Mouse (Mus musculus): ENCODE data around the gene Fabp3.
A peak's percentile ranks its signal among the peaks of the same experiment; 100 is the strongest.

Fabp3 gene

GRCm38 (mm10) chr4:130308231-130309081, at the start of gene Fabp3, which contains the start of gene Gm10570:
Gene Fabp3 (plus strand): TSS chr4:130308595.
Gene Gm10570 (minus strand): TSS chr4:130308674.
- DNase-seq (ENCODE audit: low spot score) = no peak

- DNase-seq (ENCODE audit: low spot score) = no peak
Observed at GRCm38 (mm10) chr4:130260406-130260805, 48.0 kb upstream of the Fabp3 start.

DNA sequence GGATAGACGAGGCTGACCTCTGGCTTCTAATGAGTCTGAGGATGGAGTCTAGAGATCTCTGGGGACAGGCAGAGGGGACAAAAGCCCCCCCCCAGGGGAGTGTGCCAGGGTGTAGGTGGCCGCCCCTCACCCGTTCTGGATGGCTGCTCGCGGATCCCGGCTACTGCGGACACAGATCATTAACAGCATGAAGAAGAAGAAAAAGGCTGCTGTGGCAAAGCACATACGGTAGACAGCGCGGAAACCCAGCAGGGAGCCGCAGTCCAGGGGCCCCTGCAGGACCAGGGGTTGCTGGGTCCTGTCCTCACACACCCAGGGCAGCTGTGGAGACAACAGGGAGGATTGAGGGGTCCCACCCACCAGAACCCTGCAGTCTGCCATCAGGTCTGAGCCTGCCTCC, 44.3 kb upstream of the Fabp3 start:
- no peak for DNase-seq (ENCODE audit: low spot score)

GRCm38 (mm10) chr4:130264698-130265349, 43.6 kb upstream of the Fabp3 start:
- DNase-seq (ENCODE audit: low spot score) = peak; percentile 70

DNA sequence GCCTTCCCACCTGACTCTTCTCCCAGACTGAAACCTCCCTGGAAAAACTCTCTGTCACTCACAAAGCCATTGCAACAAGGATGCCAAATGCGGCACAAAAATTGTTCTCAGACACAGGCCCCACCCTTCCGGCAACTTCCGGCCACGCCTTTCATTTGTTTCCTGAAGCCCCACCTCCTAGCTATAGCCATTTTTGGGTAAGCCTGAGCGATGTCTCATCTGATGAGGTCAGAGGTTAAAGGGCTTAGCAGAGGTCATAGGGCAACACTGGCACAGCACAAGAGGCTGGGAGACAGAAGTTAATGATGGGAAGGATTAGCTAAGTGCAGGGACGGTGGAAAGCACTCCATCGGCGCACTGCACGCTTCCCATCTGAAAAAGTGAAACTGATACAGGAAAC, 41.8 kb upstream of the Fabp3 start:
- DNase-seq (ENCODE audit: low spot score) = no peak

DNA sequence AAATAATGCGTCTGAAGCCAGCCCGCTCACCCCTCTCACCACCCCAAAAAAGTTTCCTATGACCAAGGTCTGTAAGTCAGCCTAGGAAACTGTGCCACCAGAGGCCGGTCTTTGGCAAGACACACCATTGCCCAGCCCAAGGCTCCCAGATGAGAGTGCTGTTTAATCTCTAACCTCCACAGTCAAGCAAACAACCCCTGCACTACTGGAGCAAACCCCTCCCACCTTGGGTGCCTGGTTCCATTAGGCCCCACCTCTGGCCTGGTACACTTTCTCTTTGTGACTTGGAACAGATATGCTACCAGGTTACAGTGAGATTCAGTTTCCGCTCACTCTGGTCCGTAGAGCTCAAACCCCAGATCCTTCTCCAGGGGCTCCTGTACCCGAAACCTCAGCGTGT, 41.3 kb upstream of the Fabp3 start:
- DNase-seq (ENCODE audit: low spot score) = no peak

DNA sequence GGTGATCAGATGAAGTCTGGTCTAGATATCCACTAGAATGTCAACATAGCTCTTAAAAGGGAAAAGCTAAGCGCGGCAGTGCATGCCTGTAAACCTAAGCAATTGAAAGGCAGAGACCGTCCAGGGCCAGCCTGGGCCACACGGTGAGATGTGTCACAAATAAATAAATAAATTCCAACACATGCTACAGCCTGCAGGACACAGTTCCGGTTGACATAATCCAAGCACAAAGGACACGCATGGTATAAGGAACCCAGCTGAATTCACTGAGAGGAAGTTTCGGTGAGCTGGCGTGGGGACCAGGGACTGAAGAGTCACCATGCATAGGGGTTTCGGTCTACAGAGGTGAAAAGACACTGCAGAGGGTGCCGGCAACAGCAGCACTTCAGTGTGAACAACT, 39.7 kb upstream of the Fabp3 start:
- no peak for DNase-seq (ENCODE audit: low spot score)

DNA sequence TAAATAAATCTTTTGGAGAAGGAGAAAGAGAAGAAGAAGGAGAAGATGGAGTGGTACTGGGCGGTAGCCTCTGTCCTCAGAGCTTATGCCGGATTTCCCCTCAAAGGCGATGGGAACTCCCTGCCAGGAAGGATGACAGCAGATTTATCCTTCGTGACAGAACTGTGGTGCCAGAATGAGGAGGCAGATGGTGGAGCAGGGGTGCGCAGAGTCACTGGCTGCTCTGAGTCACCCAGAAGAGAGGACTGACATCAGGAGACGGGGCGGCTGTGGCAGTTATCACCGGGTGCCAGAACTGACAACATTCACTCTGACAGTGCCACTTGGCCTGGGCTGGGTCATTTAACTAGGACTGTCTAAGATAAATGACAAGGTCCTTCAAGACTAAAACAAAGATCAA, 38.3 kb upstream of the Fabp3 start:
- DNase-seq (ENCODE audit: low spot score) = no peak

- DNase-seq (ENCODE audit: low spot score) = no peak
Observed at GRCm38 (mm10) chr4:130270611-130271347, 37.6 kb upstream of the Fabp3 start.

- DNase-seq (ENCODE audit: low spot score) = no peak
Observed at GRCm38 (mm10) chr4:130273698-130274345, 34.6 kb upstream of the Fabp3 start.

DNA sequence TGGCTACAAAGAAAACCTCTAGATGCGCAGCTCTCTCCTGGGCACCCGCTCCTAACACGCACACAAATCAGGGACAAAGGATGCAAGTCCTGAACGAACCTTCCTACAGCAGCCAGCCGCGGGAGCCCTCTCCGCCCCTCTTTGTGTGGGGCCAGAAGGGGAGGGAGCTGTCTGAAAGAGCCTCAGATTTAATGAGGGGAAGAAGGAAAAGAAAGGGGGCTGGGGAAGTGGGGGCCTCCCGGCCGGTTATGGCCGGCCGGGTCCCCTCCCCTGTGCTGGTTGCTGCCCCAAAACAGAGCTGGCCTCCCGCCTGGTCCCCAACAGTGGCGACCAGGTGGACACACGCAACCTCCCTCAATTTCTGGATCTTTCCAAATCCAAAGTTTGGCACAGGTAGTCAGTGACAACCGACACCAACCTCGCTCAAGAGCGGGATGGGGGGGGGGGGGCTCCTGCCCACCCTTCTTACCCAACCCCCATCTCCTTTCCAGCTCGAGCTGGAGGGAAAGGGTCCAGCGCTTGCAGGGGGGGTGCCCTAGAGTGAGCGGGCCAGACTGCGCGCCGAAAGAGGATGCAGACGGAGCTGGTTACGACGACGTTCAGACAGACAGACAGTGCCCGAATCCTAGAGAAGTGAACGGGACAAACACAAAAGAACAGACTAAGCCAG, 33.9 kb upstream of the Fabp3 start:
- DNase-seq (ENCODE audit: low spot score) = no peak

DNA sequence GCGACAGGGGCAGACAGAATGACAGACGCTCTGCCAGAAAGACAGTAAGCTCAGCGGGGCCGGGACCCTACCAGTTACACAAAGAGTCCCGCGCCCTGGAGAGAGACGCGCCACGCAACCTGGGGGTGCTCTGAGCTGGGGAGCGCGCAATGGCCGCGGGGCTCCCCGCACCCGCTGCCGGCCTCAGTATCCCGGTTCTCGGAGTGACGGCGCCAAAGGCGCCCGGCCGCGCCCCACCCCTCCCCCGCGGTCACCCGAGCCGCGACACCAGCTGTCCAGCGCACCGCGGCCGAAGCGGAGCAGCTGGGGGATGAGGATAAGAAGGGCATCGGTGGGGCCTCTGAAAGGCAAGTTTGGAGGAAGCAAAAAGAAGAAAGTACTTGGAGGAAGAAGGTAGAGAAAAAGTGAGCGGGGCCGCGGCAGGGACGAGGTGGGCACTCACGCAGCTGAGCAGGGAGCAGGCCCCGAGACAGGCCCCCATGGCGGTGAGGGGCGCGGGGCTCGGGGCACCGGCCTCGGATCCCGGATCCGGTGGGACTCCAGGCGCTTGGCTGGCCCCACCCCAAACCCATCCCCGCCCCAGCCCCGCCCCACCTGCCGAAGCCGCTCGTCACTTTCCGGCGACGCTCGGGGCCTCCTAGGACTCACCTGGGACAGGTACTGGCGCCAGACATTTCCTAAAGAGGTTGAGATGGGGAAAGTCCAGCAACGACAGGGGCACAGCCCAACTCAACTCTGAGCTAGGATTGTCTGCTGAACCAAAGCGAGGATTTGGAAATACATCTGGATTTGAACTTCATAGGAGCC, 33.2 kb upstream of the Fabp3 start:
- DNase-seq (ENCODE audit: low spot score) = no peak

GRCm38 (mm10) chr4:130275823-130276105, 32.6 kb upstream of the Fabp3 start:
- no peak for DNase-seq (ENCODE audit: low spot score)

DNA sequence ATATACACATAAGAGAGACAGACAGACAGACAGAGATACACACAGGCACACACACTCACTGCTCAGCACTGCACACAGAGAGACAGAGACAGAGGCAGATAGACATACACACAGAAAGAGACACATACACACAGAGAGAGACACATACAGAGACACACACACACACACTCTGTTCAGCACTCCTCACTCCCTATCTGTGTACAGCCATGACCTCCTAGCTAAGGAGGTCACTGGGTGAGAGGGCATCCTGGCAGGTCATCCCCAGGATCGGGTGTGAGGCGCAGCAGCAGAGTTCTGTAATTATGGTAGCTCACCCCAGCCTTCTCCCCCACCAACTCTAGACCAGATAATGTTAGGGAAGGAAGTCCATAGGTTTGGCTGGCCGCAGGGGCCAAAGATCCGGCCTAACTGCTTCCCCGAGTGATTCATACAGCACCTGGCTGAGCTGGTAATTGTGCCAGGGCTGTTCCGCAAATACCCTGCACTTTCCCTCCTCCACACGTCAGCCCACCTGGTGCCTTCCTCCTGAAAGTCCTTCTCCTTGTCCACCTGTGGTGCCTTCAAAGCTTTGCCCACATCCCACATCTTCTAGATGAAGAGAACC, 31.7 kb upstream of the Fabp3 start:
- no peak for DNase-seq (ENCODE audit: low spot score)

DNA sequence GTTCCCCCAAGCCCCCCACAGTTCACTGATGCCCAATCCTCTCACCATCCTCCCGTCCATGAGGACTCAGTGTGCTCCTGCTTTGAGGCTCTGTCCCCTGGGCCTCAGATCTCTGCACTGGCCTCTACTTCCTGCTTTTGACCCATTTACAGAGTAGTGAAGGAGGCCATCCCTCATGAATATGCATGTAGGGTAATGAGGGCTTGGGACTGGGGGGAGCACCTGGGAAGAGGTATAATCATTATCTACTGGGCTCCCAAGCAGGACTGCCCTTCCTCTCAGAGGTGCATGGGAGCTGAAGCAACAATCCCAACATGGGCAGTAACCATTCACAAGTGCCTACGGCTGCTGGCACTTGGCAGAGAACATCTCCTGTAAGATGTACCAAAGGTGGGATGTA, 29.3 kb upstream of the Fabp3 start, which contains the start of gene Serinc2:
Gene Serinc2, minus strand, starts transcription at position 101 of the 400 bp plus-strand sequence.
- no peak for DNase-seq (ENCODE audit: low spot score)

- DNase-seq (ENCODE audit: low spot score) = no peak
Observed at GRCm38 (mm10) chr4:130282856-130283255, 25.5 kb upstream of the Fabp3 start.

- no peak for DNase-seq (ENCODE audit: low spot score)
Observed at GRCm38 (mm10) chr4:130283826-130284225, 24.6 kb upstream of the Fabp3 start.

GRCm38 (mm10) chr4:130286531-130286930, 21.9 kb upstream of the Fabp3 start:
- DNase-seq (ENCODE audit: low spot score) = no peak

- DNase-seq (ENCODE audit: low spot score) = no peak
Observed at GRCm38 (mm10) chr4:130289824-130290223, 18.6 kb upstream of the Fabp3 start.

GRCm38 (mm10) chr4:130292271-130292670, 16.1 kb upstream of the Fabp3 start:
- DNase-seq (ENCODE audit: low spot score) = peak; percentile 69

DNA sequence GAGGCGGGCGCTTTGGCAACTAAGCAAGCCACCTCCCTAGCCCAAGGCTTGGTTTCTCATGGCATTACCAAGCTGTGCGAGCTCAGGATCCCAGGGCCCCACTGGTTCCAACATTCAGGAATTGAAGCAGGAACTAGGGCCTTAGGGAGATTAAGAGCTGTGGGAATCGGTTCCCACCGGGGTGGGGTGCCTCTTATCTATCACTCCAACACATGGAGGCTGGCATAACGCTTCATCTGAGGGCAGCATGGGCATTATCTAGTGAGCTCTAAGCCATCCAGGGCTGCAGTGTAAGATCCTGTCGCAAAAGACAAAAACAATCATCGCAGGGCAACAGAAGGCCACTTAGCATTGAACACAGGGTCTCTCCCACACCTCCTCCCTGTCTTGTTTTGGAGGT, 13.9 kb upstream of the Fabp3 start:
- DNase-seq (ENCODE audit: low spot score) = no peak

Data from ovary, postnatal 14 days (tissue).